In the genomic region with DNA sequence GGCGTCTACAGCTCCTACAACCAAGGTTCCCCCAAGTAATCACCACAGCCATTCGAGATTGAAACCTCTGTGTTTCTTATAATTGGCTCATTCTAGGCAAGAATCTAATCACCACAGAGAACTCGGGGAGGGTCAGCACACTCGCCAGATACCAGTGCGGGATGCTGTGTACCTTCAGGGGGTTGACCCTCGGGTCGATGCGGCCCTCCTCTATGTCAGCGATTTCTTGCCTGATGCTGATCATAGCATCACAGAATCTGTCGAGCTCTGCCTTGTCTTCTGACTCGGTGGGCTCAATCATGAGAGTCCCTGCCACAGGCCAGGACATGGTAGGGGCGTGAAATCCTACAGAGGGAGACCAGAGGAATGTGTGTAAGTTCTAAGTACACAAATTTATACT, we compare ENCODE assay signal across 28 mouse cellular contexts.
"Had no signal": no experiment of that assay in that cellular context is flagged by ENCODE, and none has a peak within 500 bp of the region (broad histone marks: within the 10 kb centered on the region; RNA-seq: fewer than 3 reads in every experiment).

No protein-coding gene starts in this region.

- H3K4me2 ChIP-seq: embryonic facial prominence, embryonic 12.5 days; embryonic facial prominence, embryonic 13.5 days; embryonic facial prominence, embryonic 15.5 days; forebrain, embryonic 12.5 days; forebrain, embryonic 13.5 days; forebrain, embryonic 15.5 days had no signal

- DNase-seq: cerebellum, adult 2 months; cerebellum, adult 8-10 months; cerebellum, adult 9-10 months; cerebellum, adult 9-11 months; cerebellum, postnatal 10 days; cerebellum, postnatal 14 days; cerebellum, postnatal 25 days; cerebellum, postnatal 36 days; embryo, embryonic 11 days; forebrain, postnatal 0 days; gastrocnemius, adult 2 months; gastrocnemius, postnatal 10 days; gastrocnemius, postnatal 14 days; gastrocnemius, postnatal 25 days; gastrocnemius, postnatal 36 days; heart, adult 18-20 months; heart, adult 2 months had no signal

- H3K4me3 ChIP-seq: embryonic facial prominence, embryonic 10.5 days; embryonic facial prominence, embryonic 12.5 days; embryonic facial prominence, embryonic 13.5 days; embryonic facial prominence, embryonic 15.5 days; erythroblast, embryonic 14.5 days; forebrain, embryonic 10.5 days; forebrain, embryonic 12.5 days; forebrain, embryonic 13.5 days; forebrain, embryonic 15.5 days; gastrocnemius, adult 2 months; heart, adult 2 months had no signal

- ATAC-seq: forebrain, embryonic 13.5 days; forebrain, embryonic 14.5 days; forebrain, embryonic 15.5 days; forebrain, embryonic 16.5 days; forebrain, postnatal 0 days had no signal

- H3K4me1 ChIP-seq: forebrain, embryonic 15.5 days had no signal

- H3K27ac ChIP-seq: embryonic facial prominence, embryonic 10.5 days; embryonic facial prominence, embryonic 12.5 days; embryonic facial prominence, embryonic 13.5 days; embryonic facial prominence, embryonic 15.5 days; forebrain, embryonic 10.5 days; forebrain, embryonic 12.5 days; forebrain, embryonic 13.5 days; forebrain, embryonic 15.5 days; gastrocnemius, adult 2 months; heart, adult 2 months had no signal

- H3K27me3 ChIP-seq: embryonic facial prominence, embryonic 12.5 days; embryonic facial prominence, embryonic 13.5 days; embryonic facial prominence, embryonic 15.5 days; forebrain, embryonic 12.5 days; forebrain, embryonic 13.5 days; forebrain, embryonic 15.5 days had no signal

- H3K9me3 ChIP-seq: embryonic facial prominence, embryonic 12.5 days; forebrain, embryonic 13.5 days; forebrain, embryonic 15.5 days had no signal
